Mouse (Mus musculus): ENCODE measurements around the gene Pcdh17. TPM values are rescaled to one million over a fixed set of nuclear protein-coding genes. Genes with fewer than 3 reads are reported as not detected.

Gene Pcdh17
- total RNA-seq (2021) = under 1 TPM; 0.24 to 0.32 TPM
- long read RNA-seq, experiment 1 = 0 reads
- long read RNA-seq, experiment 2 = 0 reads

GRCm38 (mm10) chr14:84443288-84443686, at the start of gene Pcdh17:
Gene Pcdh17, plus strand, starts transcription at chr14:84443563.
- DNase-seq (ENCODE audit: low spot score) = peak; percentile 83

- DNase-seq (ENCODE audit: low spot score) = no peak
These were observed 46.2 kb upstream of the Pcdh17 start for GRCm38 (mm10) chr14:84397137-84397536.

GRCm38 (mm10) chr14:84424736-84425135, 18.6 kb upstream of the Pcdh17 start:
- DNase-seq (ENCODE audit: low spot score) = no peak

GRCm38 (mm10) chr14:84426616-84427015, 16.7 kb upstream of the Pcdh17 start:
- no peak for DNase-seq (ENCODE audit: low spot score)

GRCm38 (mm10) chr14:84438066-84438770, 5.1 kb upstream of the Pcdh17 start:
- peak; percentile 6 for DNase-seq (ENCODE audit: low spot score)

GRCm38 (mm10) chr14:84440903-84441302, 2.5 kb upstream of the Pcdh17 start:
- no peak for DNase-seq (ENCODE audit: low spot score)

GRCm38 (mm10) chr14:84442528-84443287, 655 bp upstream of the Pcdh17 start:
- DNase-seq (ENCODE audit: low spot score) = no peak

- DNase-seq (ENCODE audit: low spot score) = no peak
These were observed 398 bp downstream of the Pcdh17 start for GRCm38 (mm10) chr14:84443761-84444160.

- DNase-seq (ENCODE audit: low spot score) = no peak
These were observed 906 bp downstream of the Pcdh17 start for GRCm38 (mm10) chr14:84444276-84444662.

- no peak for DNase-seq (ENCODE audit: low spot score)
These were observed 1.5 kb downstream of the Pcdh17 start for GRCm38 (mm10) chr14:84444663-84445502.

- peak; percentile 2 for DNase-seq (ENCODE audit: low spot score)
These were observed 2.4 kb downstream of the Pcdh17 start for GRCm38 (mm10) chr14:84445503-84446410.

GRCm38 (mm10) chr14:84446411-84446915, 3.1 kb downstream of the Pcdh17 start:
- no peak for DNase-seq (ENCODE audit: low spot score)

- peak; percentile 25 for DNase-seq (ENCODE audit: low spot score)
These were observed 3.7 kb downstream of the Pcdh17 start for GRCm38 (mm10) chr14:84446941-84447641.

- no peak for DNase-seq (ENCODE audit: low spot score)
These were observed 4.5 kb downstream of the Pcdh17 start for GRCm38 (mm10) chr14:84447661-84448380.

- DNase-seq (ENCODE audit: low spot score) = no peak
These were observed 5.0 kb downstream of the Pcdh17 start for GRCm38 (mm10) chr14:84448381-84448771.

- no peak for DNase-seq (ENCODE audit: low spot score)
These were observed 10.9 kb downstream of the Pcdh17 start for GRCm38 (mm10) chr14:84454074-84454845.

- no peak for DNase-seq (ENCODE audit: low spot score)
These were observed 32.1 kb downstream of the Pcdh17 start for GRCm38 (mm10) chr14:84475491-84475890.

GRCm38 (mm10) chr14:84476336-84476735, 33.0 kb downstream of the Pcdh17 start:
- DNase-seq (ENCODE audit: low spot score) = no peak
